Mouse (Mus musculus): ENCODE measurements around the gene Gm28047.

GRCm38 (mm10) chr15:102505073-102505769, 119.6 kb downstream of the Gm28047 start:
- no peak for TF ChIP-seq CTCF (IDR thresholded peaks at IDR 0.05; ENCODE audit: low read depth, low read length)
- no peak for TF ChIP-seq POLR2A (IDR thresholded peaks at IDR 0.05; ENCODE audit: borderline replicate concordance, low read depth, low read length)

Data from bone marrow macrophage, adult 2 months (primary cell).